Mouse (Mus musculus): ENCODE measurements around the gene Naga.

Naga gene

DNA sequence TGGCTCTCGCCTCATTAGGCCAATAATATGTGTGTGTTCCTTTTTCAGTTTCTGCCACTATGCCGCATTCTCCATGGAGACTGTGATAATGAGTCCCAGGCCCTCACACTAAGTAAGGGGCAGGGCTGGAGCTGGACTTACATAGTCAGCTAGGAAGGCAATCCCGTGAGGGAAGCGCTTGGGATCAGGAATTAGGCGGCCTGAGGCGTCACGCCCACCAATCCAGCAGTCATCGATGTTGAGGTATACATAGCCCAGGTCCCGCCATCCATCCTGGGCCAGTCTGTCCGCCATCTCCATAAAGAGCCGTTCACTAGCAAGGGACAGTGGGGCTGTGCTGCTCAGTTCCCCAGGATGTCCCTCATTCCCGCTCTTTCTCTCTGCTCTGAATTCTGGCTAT, 2.1 kb downstream of the Naga start:
- no peak for DNase-seq

DNA sequence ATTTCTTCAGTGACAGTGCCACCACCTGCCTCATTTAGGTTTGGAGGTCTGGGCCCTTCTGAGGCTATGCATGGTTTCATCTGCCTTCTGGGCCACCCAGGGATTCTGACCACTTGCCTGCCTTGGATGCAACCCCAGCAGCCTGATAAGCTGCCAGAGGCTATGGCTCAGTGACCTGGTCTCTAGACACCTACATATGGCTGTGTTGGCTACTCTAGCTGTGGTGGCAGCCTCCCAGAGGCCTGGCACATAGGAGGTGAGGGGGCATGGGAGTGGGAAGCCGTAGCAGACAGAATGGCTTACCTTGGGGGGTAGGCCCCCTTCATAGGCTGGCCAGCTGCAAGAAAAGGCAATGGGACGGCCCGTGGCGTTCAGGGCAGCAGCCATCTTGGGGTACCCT, 3.5 kb downstream of the Naga start:
- DNase-seq: no peak

DNA sequence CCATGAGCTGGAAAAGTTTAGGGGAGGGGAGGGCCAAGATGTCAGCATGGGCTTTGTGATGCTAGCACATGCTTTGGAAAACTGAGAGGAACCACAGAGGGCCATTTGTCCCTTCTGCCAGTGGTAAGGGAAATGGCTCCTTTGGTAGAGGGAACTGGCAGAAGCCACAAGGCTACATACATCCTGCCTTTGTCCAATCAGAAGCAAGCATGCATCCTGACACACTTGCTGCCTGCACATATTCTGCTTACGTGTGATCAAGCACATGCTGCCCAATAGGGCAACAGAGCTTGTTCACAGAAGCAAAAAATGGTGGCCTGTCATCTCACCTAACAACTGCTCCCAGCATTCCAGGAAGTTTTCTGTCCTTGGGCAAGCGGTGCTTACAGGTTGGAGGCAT, 13.3 kb downstream of the Naga start:
- no peak for DNase-seq

- no peak for DNase-seq
Measured at GRCm38 (mm10) chr15:82322195-82322594, 16.5 kb downstream of the Naga start.

GRCm38 (mm10) chr15:82319613-82320012, 19.1 kb downstream of the Naga start:
- no peak for DNase-seq

DNA sequence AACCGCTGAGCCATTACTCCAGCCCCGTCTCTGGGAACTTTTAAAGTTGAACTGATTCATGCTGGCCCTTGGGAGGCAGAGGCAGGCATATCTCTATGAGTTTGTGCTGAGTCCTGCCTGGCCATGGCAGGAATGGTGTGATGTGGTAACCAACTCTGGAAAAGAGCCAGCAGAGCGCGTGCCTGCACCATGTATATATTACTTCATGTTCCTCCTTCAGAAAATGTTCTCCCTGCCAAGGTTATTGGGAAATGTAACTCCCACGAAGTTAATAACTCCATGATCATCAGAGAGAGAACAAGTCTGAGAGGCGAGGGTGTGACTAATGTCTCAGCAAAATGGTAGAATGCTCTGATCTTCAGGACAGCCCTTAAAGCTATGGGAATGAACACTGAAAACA, 20.9 kb downstream of the Naga start:
- no peak for DNase-seq

GRCm38 (mm10) chr15:82308416-82308815, 30.3 kb downstream of the Naga start:
- no peak for DNase-seq

DNA sequence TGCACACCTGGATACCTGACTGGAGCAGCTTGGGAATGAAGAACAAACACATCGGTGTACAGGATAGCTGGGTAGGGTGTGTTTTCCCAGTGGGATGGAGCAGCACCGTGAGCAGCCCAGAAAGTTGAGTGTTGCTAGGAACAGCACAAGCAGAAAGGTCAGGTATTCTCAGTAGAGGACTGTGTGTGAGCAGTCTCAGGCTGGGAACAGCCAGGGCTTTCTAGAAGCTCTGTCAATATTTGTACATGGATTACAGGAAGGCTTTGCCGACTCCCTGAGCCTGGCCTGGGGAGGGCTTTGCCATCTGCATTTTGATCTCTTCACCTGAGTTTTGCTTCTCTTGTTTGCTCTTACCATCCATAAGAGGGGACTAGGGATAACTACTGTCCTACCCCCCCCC, 31.6 kb downstream of the Naga start:
- no peak for DNase-seq

GRCm38 (mm10) chr15:82298764-82299561, 39.8 kb downstream of the Naga start, which contains the start of gene Wbp2nl:
TSS of gene Wbp2nl (plus strand) at chr15:82298954.
- DNase-seq: peak; percentile 59

- no peak for DNase-seq
Measured at GRCm38 (mm10) chr15:82294059-82294458, 44.7 kb downstream of the Naga start.

DNA sequence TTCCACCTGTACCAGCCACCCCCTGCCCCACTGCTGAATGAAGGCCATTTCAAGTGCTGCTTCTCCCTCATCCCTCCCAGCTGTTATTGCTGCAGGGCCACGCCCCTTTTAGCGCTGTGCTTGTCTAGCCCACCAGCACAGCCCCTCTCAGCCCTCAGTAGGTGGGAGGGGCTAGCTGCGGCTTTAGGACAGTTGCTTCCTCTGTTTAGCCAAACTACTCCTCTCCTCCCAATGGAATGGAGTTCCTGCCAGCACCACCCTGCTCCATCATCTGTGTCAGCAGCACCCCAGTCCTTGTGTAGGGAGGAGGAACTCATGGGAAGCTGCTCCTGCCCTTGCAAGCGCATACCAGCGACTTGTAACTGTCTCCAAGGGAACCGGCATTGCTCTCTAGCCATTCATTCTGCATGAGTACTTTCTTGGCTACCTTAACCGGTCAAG, 45.4 kb downstream of the Naga start:
- DNase-seq: no peak

DNA sequence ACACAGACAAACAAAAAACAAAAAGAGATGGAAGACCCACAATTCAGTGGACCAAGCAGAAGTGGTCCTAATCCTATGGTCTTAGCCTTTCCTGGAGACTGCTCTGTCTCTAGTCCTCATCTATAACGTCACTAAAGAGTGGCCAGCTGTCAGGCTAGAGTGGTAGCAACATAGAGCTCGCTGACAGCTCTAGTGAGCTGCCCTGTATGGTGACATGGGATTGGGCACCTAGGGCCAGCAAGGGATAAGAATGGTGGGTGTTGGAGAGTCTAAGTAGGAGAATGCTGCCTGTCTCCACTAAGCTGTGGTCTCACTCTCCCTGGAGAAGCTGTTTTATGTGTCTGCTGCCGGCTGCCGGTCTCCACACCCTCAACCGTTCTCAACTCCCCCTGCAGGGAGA, 45.9 kb downstream of the Naga start:
- DNase-seq: no peak

- DNase-seq: no peak
Measured at GRCm38 (mm10) chr15:82290252-82290651, 48.5 kb downstream of the Naga start.

DNA sequence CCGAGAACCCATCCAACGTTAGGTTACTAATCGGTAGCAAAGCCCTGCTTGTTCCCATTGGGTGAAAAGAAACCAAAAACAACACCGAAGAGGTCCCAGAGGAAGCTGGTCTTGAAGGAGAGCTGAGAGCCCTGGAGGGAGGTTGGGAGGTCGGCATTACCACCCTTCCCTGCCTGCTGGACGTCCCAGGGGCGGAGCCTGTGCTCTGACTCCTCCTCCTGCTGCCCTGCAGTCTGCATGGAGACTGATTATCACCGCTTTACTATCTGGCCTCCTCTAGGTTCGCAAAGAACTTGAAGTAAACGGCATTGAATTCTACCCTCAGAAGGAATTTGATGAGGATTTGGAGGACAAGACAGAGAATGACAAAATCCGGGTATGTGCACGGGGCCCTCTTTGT, 52.6 kb downstream of the Naga start:
- DNase-seq: peak; percentile 65

- DNase-seq: no peak
Measured at GRCm38 (mm10) chr15:82280638-82281037, 58.1 kb downstream of the Naga start.
